Mouse (Mus musculus) urinary bladder, postnatal 0 days (tissue): Measurements from ENCODE around the gene Galnt3. TPM values are rescaled to one million over a fixed set of nuclear protein-coding genes. Genes with fewer than 3 reads are reported as not detected.

Source experiments
- polyA plus RNA-seq: library from polyadenylated mRNA; unstranded; fragments of >200 nt; fragmentation: Nextera tagmentation; extraction: Ambion mirVana; gene quantifications from 2 replicates; pipeline ENCODE4 v1.2.1, GENCODE M21; 2015

Galnt3 gene
- 8.3 and 12.8 TPM in 2 replicates for polyA plus RNA-seq

DNA sequence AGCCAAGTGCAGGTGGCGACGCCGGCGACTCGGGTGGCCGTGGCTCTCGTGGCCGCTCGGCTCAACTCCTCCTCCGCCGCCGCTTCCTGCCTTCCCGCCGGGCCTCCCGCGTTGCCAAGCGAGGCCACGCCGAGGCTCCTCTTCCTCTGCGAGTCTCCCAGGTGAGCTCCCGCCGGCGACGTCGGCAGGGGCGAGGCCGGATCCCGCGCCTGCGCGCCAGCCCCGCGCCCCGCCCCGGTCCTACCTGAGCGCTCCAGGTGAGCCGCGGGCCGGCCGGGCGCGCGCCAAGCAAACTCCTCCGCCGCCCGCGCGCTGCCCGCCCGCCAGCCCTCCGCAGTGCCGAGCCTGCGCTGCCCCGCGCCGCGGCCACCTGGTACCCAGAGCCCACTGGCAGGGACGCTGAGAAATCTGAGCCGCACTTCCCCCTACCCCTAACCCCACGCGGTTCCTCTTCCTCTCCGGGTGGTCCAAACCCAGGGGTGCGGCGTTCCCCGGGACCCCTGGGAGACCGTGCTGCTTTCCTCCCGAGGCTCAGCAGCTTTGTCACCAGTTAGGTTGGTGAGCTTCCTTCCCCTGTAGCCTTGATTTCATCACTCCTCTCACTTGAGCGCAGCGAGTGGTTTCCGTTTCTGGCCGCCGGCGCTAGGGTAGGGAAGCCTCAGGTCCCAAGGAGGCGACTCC is at the start of gene Galnt3:
Gene Galnt3, minus strand, starts transcription at position 404 of the 681 bp plus-strand sequence.

Other genes starting within 250 kb of the Galnt3 start
- gene Ttc21b, start 131.6 kb upstream of the Galnt3 start, polyA plus RNA-seq = 4.1 and 5.0 TPM in 2 replicates